Mouse (Mus musculus): ENCODE measurements at regions not wholly inside any gene's neighbourhood (a gene's known extent, or its start where the extent isn't known, plus 50 kb on each side); places are given as distances from the start of the nearest gene placed in this dataset.
A peak's percentile ranks its signal among the peaks of the same experiment; 100 is the strongest.

GRCm38 (mm10) chr14:47857731-47858556 lies 209.7 kb downstream of the Ktn1 start:
- no peak for DNase-seq
- Histone ChIP-seq H3K36me3 (ENCODE audit: insufficient read depth) (no peaks in the 10 kb centered on the region), H3K9me3 (ENCODE audit: low read length) (no peaks in the 10 kb centered on the region), H3K4me1 (ENCODE audit: insufficient read depth) (no peaks in the 10 kb centered on the region), H3K9ac (no peak overlapping the region), H3K4me3 (ENCODE audit: low read depth, low read length) (no peak overlapping the region), H3K27me3 (ENCODE audit: insufficient read depth, low read length) (no peaks in the 10 kb centered on the region), H3K4me2 (ENCODE audit: low read depth) (no peak overlapping the region), H3K27ac (ENCODE audit: low read depth, low read length) (no peak overlapping the region)
- WGBS: 70% methylated on average over 16 of the region's 16 CpGs
- no peak for ATAC-seq
- TF ChIP-seq CTCF (IDR thresholded peaks at IDR 0.05; ENCODE audit: low read depth): no peak

- ATAC-seq (no peak), DNase-seq (no peak)
- Histone ChIP-seq H3K9me3 (ENCODE audit: low read length) (no peaks in the 10 kb centered on the region), H3K27ac (ENCODE audit: low read depth, low read length) (no peak overlapping the region), H3K9ac (no peak overlapping the region), H3K4me3 (ENCODE audit: low read depth, low read length) (no peak overlapping the region), H3K4me1 (ENCODE audit: insufficient read depth) (no peaks in the 10 kb centered on the region), H3K36me3 (ENCODE audit: insufficient read depth) (no peaks in the 10 kb centered on the region), H3K27me3 (ENCODE audit: insufficient read depth, low read length) (no peaks in the 10 kb centered on the region), H3K4me2 (ENCODE audit: low read depth) (no peak overlapping the region)
- WGBS: 68% methylated on average over 1 of the region's 1 CpGs
- TF ChIP-seq CTCF (IDR thresholded peaks at IDR 0.05; ENCODE audit: low read depth): no peak
Observed at GRCm38 (mm10) chr14:47862556-47862955, 214.3 kb downstream of the Ktn1 start.

GRCm38 (mm10) chr14:47863067-47863466 lies 214.8 kb downstream of the Ktn1 start:
- 21% methylated on average over 5 of the region's 5 CpGs for WGBS
- Histone ChIP-seq H3K27ac (ENCODE audit: low read depth, low read length) (no peak overlapping the region), H3K9ac (no peak overlapping the region), H3K36me3 (ENCODE audit: insufficient read depth) (no peaks in the 10 kb centered on the region), H3K4me1 (ENCODE audit: insufficient read depth) (no peaks in the 10 kb centered on the region), H3K4me3 (ENCODE audit: low read depth, low read length) (no peak overlapping the region), H3K4me2 (ENCODE audit: low read depth) (no peak overlapping the region), H3K27me3 (ENCODE audit: insufficient read depth, low read length) (no peaks in the 10 kb centered on the region), H3K9me3 (ENCODE audit: low read length) (no peaks in the 10 kb centered on the region)
- peak; percentile 39 for DNase-seq
- no peak for TF ChIP-seq CTCF (IDR thresholded peaks at IDR 0.05; ENCODE audit: low read depth)
- ATAC-seq: peak; percentile 43; the same call in 1 of the 2 replicates

DNA sequence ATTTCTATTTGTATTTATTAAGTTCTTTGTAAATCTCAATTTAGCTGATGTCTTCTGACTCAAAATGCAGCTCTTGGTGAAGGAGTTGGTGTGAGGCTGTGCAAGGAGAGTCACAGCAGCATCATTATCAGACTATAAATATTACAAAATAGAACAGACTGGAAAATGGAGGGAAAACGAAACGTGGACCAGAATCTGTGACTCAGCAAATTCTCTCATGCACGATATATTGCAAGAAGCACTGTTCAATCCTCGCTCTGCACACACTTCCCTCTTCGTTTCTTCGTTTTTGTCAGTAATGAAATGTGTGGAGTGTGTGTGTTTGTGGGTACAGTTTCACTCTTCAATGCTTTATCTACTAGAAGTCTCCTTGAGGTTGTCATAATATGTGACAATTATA lies 215.5 kb downstream of the Ktn1 start:
- ATAC-seq (no peak), DNase-seq (no peak)
- Histone ChIP-seq H3K27me3 (ENCODE audit: insufficient read depth, low read length) (no peaks in the 10 kb centered on the region), H3K9ac (no peak overlapping the region), H3K36me3 (ENCODE audit: insufficient read depth) (no peaks in the 10 kb centered on the region), H3K4me3 (ENCODE audit: low read depth, low read length) (no peak overlapping the region), H3K9me3 (ENCODE audit: low read length) (no peaks in the 10 kb centered on the region), H3K4me1 (ENCODE audit: insufficient read depth) (no peaks in the 10 kb centered on the region), H3K27ac (ENCODE audit: low read depth, low read length) (no peak overlapping the region), H3K4me2 (ENCODE audit: low read depth) (no peak overlapping the region)
- 55% methylated on average over 6 of the region's 6 CpGs for WGBS
- no peak for TF ChIP-seq CTCF (IDR thresholded peaks at IDR 0.05; ENCODE audit: low read depth)

GRCm38 (mm10) chr14:47867017-47867416 lies 218.8 kb downstream of the Ktn1 start:
- Histone ChIP-seq H3K4me1 (ENCODE audit: insufficient read depth) (no peaks in the 10 kb centered on the region), H3K36me3 (ENCODE audit: insufficient read depth) (no peaks in the 10 kb centered on the region), H3K9ac (no peak overlapping the region), H3K9me3 (ENCODE audit: low read length) (no peaks in the 10 kb centered on the region), H3K4me3 (ENCODE audit: low read depth, low read length) (no peak overlapping the region), H3K4me2 (ENCODE audit: low read depth) (no peak overlapping the region), H3K27me3 (ENCODE audit: insufficient read depth, low read length) (no peaks in the 10 kb centered on the region), H3K27ac (ENCODE audit: low read depth, low read length) (no peak overlapping the region)
- ATAC-seq: no peak
- 91% methylated on average over 2 of the region's 2 CpGs for WGBS
- DNase-seq: no peak
- TF ChIP-seq CTCF (IDR thresholded peaks at IDR 0.05; ENCODE audit: low read depth): no peak

- no peak for DNase-seq
- no peak overlapping the region for H3K4me3 ChIP-seq (ENCODE audit: low read depth, low read length)
- WGBS: 92% methylated on average over 3 of the region's 3 CpGs
- no peak overlapping the region for H3K27ac ChIP-seq (ENCODE audit: low read depth, low read length)
- H3K36me3 ChIP-seq (ENCODE audit: insufficient read depth): no peaks in the 10 kb centered on the region
- no peak overlapping the region for H3K9ac ChIP-seq
- no peaks in the 10 kb centered on the region for H3K27me3 ChIP-seq (ENCODE audit: insufficient read depth, low read length)
- H3K4me2 ChIP-seq (ENCODE audit: low read depth): no peak overlapping the region
- H3K4me1 ChIP-seq (ENCODE audit: insufficient read depth): no peaks in the 10 kb centered on the region
- no peak for ATAC-seq
- no peak for TF ChIP-seq CTCF (IDR thresholded peaks at IDR 0.05; ENCODE audit: low read depth)
- no peaks in the 10 kb centered on the region for H3K9me3 ChIP-seq (ENCODE audit: low read length)
Observed at GRCm38 (mm10) chr14:47868258-47868780, 220.1 kb downstream of the Ktn1 start.

DNA sequence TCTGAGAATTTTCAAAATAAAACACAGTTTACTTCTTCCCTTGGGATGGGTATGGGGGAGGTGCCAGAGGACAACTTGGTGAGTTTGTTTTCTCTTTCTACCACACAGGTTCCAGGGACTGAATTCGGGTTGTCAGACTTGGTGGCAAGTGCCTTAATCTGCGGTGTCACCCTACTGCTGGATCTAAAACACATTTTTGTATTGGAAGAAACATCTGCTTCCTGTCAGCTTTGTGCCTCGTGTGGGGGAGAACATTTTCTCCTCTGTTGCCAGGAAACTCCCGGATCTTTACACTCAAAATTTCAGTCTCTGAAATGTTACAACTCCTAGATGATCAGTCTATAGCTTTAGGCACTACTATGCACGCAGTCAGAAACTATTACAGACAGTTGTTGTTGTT lies 228.3 kb downstream of the Ktn1 start:
- H3K4me3 ChIP-seq (ENCODE audit: low read depth, low read length): no peak overlapping the region
- no peaks in the 10 kb centered on the region for H3K9me3 ChIP-seq (ENCODE audit: low read length)
- H3K4me1 ChIP-seq (ENCODE audit: insufficient read depth): no peaks in the 10 kb centered on the region
- no peak for TF ChIP-seq CTCF (IDR thresholded peaks at IDR 0.05; ENCODE audit: low read depth)
- H3K4me2 ChIP-seq (ENCODE audit: low read depth): no peak overlapping the region
- no peak overlapping the region for H3K9ac ChIP-seq
- 76% methylated on average over 5 of the region's 5 CpGs for WGBS
- H3K27me3 ChIP-seq (ENCODE audit: insufficient read depth, low read length): no peaks in the 10 kb centered on the region
- H3K36me3 ChIP-seq (ENCODE audit: insufficient read depth): no peaks in the 10 kb centered on the region
- DNase-seq (no peak), ATAC-seq (no peak)
- H3K27ac ChIP-seq (ENCODE audit: low read depth, low read length): no peak overlapping the region
